Mouse (Mus musculus): ENCODE data around the gene Phf21a.

The Phf21a gene

GRCm38 (mm10) chr2:92312542-92312941 is 219.6 kb downstream of the Phf21a start:
- no peak for DNase-seq

GRCm38 (mm10) chr2:92314031-92314430 is 221.1 kb downstream of the Phf21a start:
- no peak for DNase-seq

GRCm38 (mm10) chr2:92316652-92317051 is 223.7 kb downstream of the Phf21a start:
- no peak for DNase-seq

- DNase-seq, result no peak
These were observed 224.3 kb downstream of the Phf21a start for GRCm38 (mm10) chr2:92317228-92317627.

GRCm38 (mm10) chr2:92322669-92323068 is 229.8 kb downstream of the Phf21a start:
- peak; percentile 48 for DNase-seq

GRCm38 (mm10) chr2:92325676-92326075 is 232.8 kb downstream of the Phf21a start:
- DNase-seq, result no peak

GRCm38 (mm10) chr2:92326221-92326620 is 233.3 kb downstream of the Phf21a start:
- no peak for DNase-seq

- DNase-seq, result no peak
These were observed 234.7 kb downstream of the Phf21a start for GRCm38 (mm10) chr2:92327601-92328000.

GRCm38 (mm10) chr2:92328206-92328605 is 235.3 kb downstream of the Phf21a start:
- no peak for DNase-seq

GRCm38 (mm10) chr2:92330840-92331239 is 237.9 kb downstream of the Phf21a start:
- peak; percentile 45 for DNase-seq

- DNase-seq, result peak; percentile 9
These were observed 238.5 kb downstream of the Phf21a start for GRCm38 (mm10) chr2:92331410-92331809.

- DNase-seq, result no peak
These were observed 239.0 kb downstream of the Phf21a start for GRCm38 (mm10) chr2:92331871-92332270.

- DNase-seq, result no peak
These were observed 249.5 kb downstream of the Phf21a start for GRCm38 (mm10) chr2:92342418-92342817.

GRCm38 (mm10) chr2:92347191-92347590 is 254.3 kb downstream of the Phf21a start:
- DNase-seq, result no peak

GRCm38 (mm10) chr2:92349589-92350425 is 256.9 kb downstream of the Phf21a start:
- no peak for DNase-seq

GRCm38 (mm10) chr2:92350686-92351085 is 257.8 kb downstream of the Phf21a start:
- no peak for DNase-seq

GRCm38 (mm10) chr2:92353402-92353801 is 260.5 kb downstream of the Phf21a start:
- no peak for DNase-seq

GRCm38 (mm10) chr2:92354224-92354623 is 261.3 kb downstream of the Phf21a start:
- no peak for DNase-seq

GRCm38 (mm10) chr2:92359301-92359700 is 266.4 kb downstream of the Phf21a start:
- no peak for DNase-seq

- no peak for DNase-seq
These were observed 267.4 kb downstream of the Phf21a start for GRCm38 (mm10) chr2:92360186-92360823.

- no peak for DNase-seq
These were observed 268.0 kb downstream of the Phf21a start for GRCm38 (mm10) chr2:92360893-92361292.

- no peak for DNase-seq
These were observed 268.9 kb downstream of the Phf21a start for GRCm38 (mm10) chr2:92361795-92362194.

GRCm38 (mm10) chr2:92362571-92363228 is 269.8 kb downstream of the Phf21a start:
- no peak for DNase-seq

- DNase-seq, result no peak
These were observed 271.2 kb downstream of the Phf21a start for GRCm38 (mm10) chr2:92364086-92364485.
